Mouse (Mus musculus): Measurements from ENCODE around the gene Esrrg.

- TF ChIP-seq CTCF (IDR thresholded peaks at IDR 0.05; ENCODE audit: low read depth, low read length) (no peak), POLR2A (IDR thresholded peaks at IDR 0.05; ENCODE audit: extremely low read depth, insufficient read depth, low read length) (no peak)
These were observed 40.0 kb downstream of the Esrrg start for GRCm38 (mm10) chr1:187648551-187648950.

All from liver, adult 2 months (tissue).